ENCODE assay signal across 24 mouse cellular contexts in genomic region chr5:122415465-122415864, GRCm38 (mm10).
"Had no signal": no experiment of that assay in that cellular context is flagged by ENCODE, and none has a peak within 500 bp of the region (broad histone marks: within the 10 kb centered on the region; RNA-seq: fewer than 3 reads in every experiment).

No protein-coding gene starts in this region.

- H3K9me3 ChIP-seq: heart, embryonic 10.5 days; hindbrain, embryonic 13.5 days; hindbrain, embryonic 15.5 days; kidney, embryonic 15.5 days; limb, embryonic 13.5 days; limb, embryonic 15.5 days; liver, embryonic 12.5 days had no signal

- DNase-seq: gastrocnemius, postnatal 14 days; gastrocnemius, postnatal 36 days; heart, adult 18-20 months; heart, postnatal 10 days; heart, postnatal 36 days; kidney, adult 11 months; kidney, adult 2 months; kidney, adult 9 months; kidney, postnatal 14 days; kidney, postnatal 36 days; layer of hippocampus, adult 9-11 months; layer of hippocampus, postnatal 36 days; left cerebral cortex, postnatal 4 days had no signal

- H3K36me3 ChIP-seq: hindbrain, embryonic 13.5 days; hindbrain, embryonic 15.5 days had no signal

- H3K4me2 ChIP-seq: heart, embryonic 12.5 days; hindbrain, embryonic 13.5 days; hindbrain, embryonic 15.5 days; kidney, embryonic 15.5 days; limb, embryonic 13.5 days; limb, embryonic 15.5 days; liver, embryonic 12.5 days had no signal

- H3K4me3 ChIP-seq: heart, embryonic 10.5 days; heart, embryonic 12.5 days; hindbrain, embryonic 13.5 days; hindbrain, embryonic 15.5 days; kidney, embryonic 15.5 days; limb, embryonic 13.5 days; limb, embryonic 15.5 days; liver, embryonic 12.5 days had no signal

- H3K4me1 ChIP-seq: heart, embryonic 10.5 days; heart, embryonic 12.5 days; hindbrain, embryonic 13.5 days; hindbrain, embryonic 15.5 days; limb, embryonic 13.5 days; limb, embryonic 15.5 days had no signal

- ATAC-seq: hindbrain, postnatal 0 days; intestine, embryonic 16.5 days; liver, embryonic 12.5 days had no signal

- H3K9ac ChIP-seq: heart, embryonic 12.5 days; hindbrain, embryonic 13.5 days; hindbrain, embryonic 15.5 days; kidney, embryonic 15.5 days; limb, embryonic 13.5 days; limb, embryonic 15.5 days; liver, embryonic 12.5 days had no signal

- H3K27me3 ChIP-seq: heart, embryonic 12.5 days; hindbrain, embryonic 13.5 days; hindbrain, embryonic 15.5 days; kidney, embryonic 15.5 days; limb, embryonic 13.5 days; limb, embryonic 15.5 days; liver, embryonic 12.5 days had no signal

- H3K27ac ChIP-seq: heart, embryonic 10.5 days; hindbrain, embryonic 13.5 days; hindbrain, embryonic 15.5 days; hindbrain, postnatal 0 days; kidney, embryonic 15.5 days; kidney, postnatal 0 days; limb, embryonic 13.5 days; limb, embryonic 15.5 days; liver, embryonic 12.5 days had no signal
